Mouse (Mus musculus) forebrain, postnatal 0 days (tissue): ENCODE results near the gene Cdk12. TPM values are rescaled to one million over a fixed set of nuclear protein-coding genes. Genes with fewer than 3 reads are reported as not detected.
A peak's percentile ranks its signal among the peaks of the same experiment; 100 is the strongest.

ENCODE experiments used
- ATAC-seq: fragments of 200-750 bp; cut with Nextera tagmentation; 2 replicates; pipeline ENCODE4 v1.8.0; 2017; ENCODE audit warnings: mild to moderate bottlenecking, moderate library complexity
- DNase-seq: peaks from one replicate; pipeline ENCODE4 v3.0.0-alpha.2; 2015
- H3K27ac ChIP-seq: fragments of 300-500 bp; sonication (generic); 2 replicates; pipeline ENCODE4 v1.5.1; 2014; ENCODE audit warnings: low read depth, mild to moderate bottlenecking, antibody characterized with exemption, low read length, moderate library complexity, mixed read lengths
- H3K27me3 ChIP-seq: fragments of 300-500 bp; sonication (generic); 2 replicates; pipeline ENCODE4 v1.6.1; 2014; ENCODE audit warnings: mild to moderate bottlenecking, low read length, mixed read lengths; ENCODE audit not compliant: insufficient read depth
- H3K36me3 ChIP-seq: fragments of 300-500 bp; sonication (generic); 2 replicates; pipeline ENCODE4 v1.6.1; 2014; ENCODE audit warnings: mild to moderate bottlenecking, moderate library complexity; ENCODE audit not compliant: insufficient read depth
- H3K4me1 ChIP-seq: fragments of 300-500 bp; sonication (generic); 2 replicates; pipeline ENCODE4 v1.6.1; 2014; ENCODE audit warnings: antibody characterized with exemption; ENCODE audit not compliant: insufficient read depth
- H3K4me2 ChIP-seq: fragments of 300-500 bp; sonication (generic); 2 replicates; pipeline ENCODE4 v1.6.1; 2014; ENCODE audit warnings: low read depth, mild to moderate bottlenecking, moderate library complexity
- H3K4me3 ChIP-seq: fragments of 300-500 bp; sonication (generic); 2 replicates; pipeline ENCODE4 v1.5.1; 2014; ENCODE audit warnings: low read depth, low read length, mixed read lengths
- H3K9ac ChIP-seq: fragments of 300-500 bp; sonication (generic); 2 replicates; pipeline ENCODE4 v1.6.1; 2014; ENCODE audit warnings: mild to moderate bottlenecking
- H3K9me3 ChIP-seq: fragments of 300-500 bp; sonication (generic); 2 replicates; pipeline ENCODE4 v1.6.1; 2016; ENCODE audit warnings: low read length
- CTCF ChIP-seq: sonication (generic); IDR thresholded peaks from 2 replicates; pipeline ENCODE4 v1.5.1; 2016; ENCODE audit warnings: antibody characterized with exemption, control low read depth, low read depth
- WGBS: fragments of 180-500 bp; shearing (Covaris S2); extraction: QIAGEN DNeasy Blood & Tissue Kit; methylation state at CpG from one replicate; pipeline ENCODE4 v1.1.7; 2014; 5-methylcytosine and 5-hydroxymethylcytosine counted together
- polyA plus RNA-seq: library from polyadenylated mRNA; unstranded; fragments of >200 nt; fragmentation: Nextera tagmentation; extraction: Ambion mirVana; gene quantifications from 2 replicates; pipeline ENCODE4 v1.2.1, GENCODE M21; 2015
- total RNA-seq: library from RNA; depleted of rRNA; stranded (reverse); fragments of >200 nt; gene quantifications from 2 replicates; pipeline ENCODE4 v1.2.3, GENCODE M21; 2014

The Cdk12 gene
- total and polyA plus RNA-seq, 2 experiments from 2014 or later: 4.5 to 35.5 TPM

GRCm38 (mm10) chr11:98313790-98314323 lies 111.0 kb downstream of the Cdk12 start:
- 0 out of 2 replicates have a peak, but pooled peaks cover 4% of the 10 kb centered on the region for H3K27me3 ChIP-seq

GRCm38 (mm10) chr11:98317479-98317878 lies 114.6 kb downstream of the Cdk12 start:
- H3K9me3 ChIP-seq: no peaks in the 10 kb centered on the region

More at GRCm38 (mm10) chr11:98313790-98314323, 111.0 kb downstream of the Cdk12 start:
- 1% methylated on average over 26 of the region's 26 CpGs for WGBS
- peaks cover 8% of the 10 kb centered on the region; the same call in 1 of the 2 replicates for H3K4me1 ChIP-seq
- no peak overlapping the region; the same call in 1 of the 2 replicates for H3K4me3 ChIP-seq
- ATAC-seq (peak; percentile 74), DNase-seq (peak; percentile 75)
- no peaks in the 10 kb centered on the region for H3K9me3 ChIP-seq
- no peak for TF ChIP-seq CTCF
- H3K4me2 ChIP-seq: peak overlapping the region; percentile 44
- peak overlapping the region; percentile 15; the same call in 1 of the 2 replicates for H3K27ac ChIP-seq
- H3K9ac ChIP-seq: peak overlapping the region; percentile 22; the same call in 1 of the 2 replicates
- H3K36me3 ChIP-seq: no peaks in the 10 kb centered on the region

GRCm38 (mm10) chr11:98318421-98319116 lies 115.7 kb downstream of the Cdk12 start:
- peaks cover 19% of the 10 kb centered on the region for H3K27me3 ChIP-seq
- TF ChIP-seq CTCF: no peak
- peaks cover 26% of the 10 kb centered on the region; the same call in 1 of the 2 replicates for H3K4me1 ChIP-seq
- peak overlapping the region; percentile 14; the same call in 1 of the 2 replicates for H3K9ac ChIP-seq
- no peak overlapping the region for H3K4me3 ChIP-seq
- peak overlapping the region; percentile 49 for H3K4me2 ChIP-seq
- H3K36me3 ChIP-seq: no peaks in the 10 kb centered on the region
- WGBS: under 1% methylated on average over 14 of the region's 14 CpGs
- ATAC-seq (no peak), DNase-seq (peak; percentile 55)
- no peaks in the 10 kb centered on the region for H3K9me3 ChIP-seq
- peak overlapping the region; percentile 84 for H3K27ac ChIP-seq

More at GRCm38 (mm10) chr11:98317479-98317878, 114.6 kb downstream of the Cdk12 start:
- H3K27ac ChIP-seq: peak overlapping the region; percentile 58
- no peak for DNase-seq
- WGBS: 0% methylated on average over 7 of the region's 7 CpGs
- H3K4me3 ChIP-seq: no peak overlapping the region
- H3K4me2 ChIP-seq: peak overlapping the region; percentile 26; the same call in 1 of the 2 replicates
- H3K36me3 ChIP-seq: no peaks in the 10 kb centered on the region
- no peak for TF ChIP-seq CTCF
- no peak for ATAC-seq
- H3K9ac ChIP-seq: no peak overlapping the region
- peaks cover 10% of the 10 kb centered on the region for H3K27me3 ChIP-seq
- H3K4me1 ChIP-seq: peaks cover 22% of the 10 kb centered on the region; the same call in 1 of the 2 replicates

- Histone ChIP-seq H3K4me3 (peak overlapping the region; percentile 5; the same call in 1 of the 2 replicates), H3K9ac (peak overlapping the region; percentile 14; the same call in 1 of the 2 replicates), H3K4me1 (peaks cover 26% of the 10 kb centered on the region; the same call in 1 of the 2 replicates), H3K4me2 (peak overlapping the region; percentile 49), H3K36me3 (no peaks in the 10 kb centered on the region), H3K9me3 (no peaks in the 10 kb centered on the region), H3K27me3 (peaks cover 21% of the 10 kb centered on the region), H3K27ac (peak overlapping the region; percentile 84)
- no peak for TF ChIP-seq CTCF
- WGBS: 2% methylated on average over 15 of the region's 15 CpGs
- DNase-seq: peak; percentile 76
- peak; percentile 30; the same call in 1 of the 2 replicates for ATAC-seq
Measured at GRCm38 (mm10) chr11:98319120-98319519, 116.3 kb downstream of the Cdk12 start.

GRCm38 (mm10) chr11:98319544-98319943 lies 116.7 kb downstream of the Cdk12 start:
- DNase-seq: no peak
- TF ChIP-seq CTCF: no peak
- Histone ChIP-seq H3K27me3 (peaks cover 21% of the 10 kb centered on the region), H3K4me2 (peak overlapping the region; percentile 49; the same call in 1 of the 2 replicates), H3K9ac (no peak overlapping the region; the same call in 1 of the 2 replicates), H3K27ac (peak overlapping the region; percentile 84), H3K4me3 (no peak overlapping the region), H3K36me3 (no peaks in the 10 kb centered on the region), H3K9me3 (no peaks in the 10 kb centered on the region), H3K4me1 (peaks cover 26% of the 10 kb centered on the region; the same call in 1 of the 2 replicates)
- no peak for ATAC-seq
- 13% methylated on average over 4 of the region's 4 CpGs for WGBS

GRCm38 (mm10) chr11:98319944-98320343 lies 117.1 kb downstream of the Cdk12 start:
- ATAC-seq (no peak), DNase-seq (no peak)
- WGBS: 0% methylated on average over 2 of the region's 2 CpGs
- peak overlapping the region; percentile 49 for H3K4me2 ChIP-seq
- H3K9me3 ChIP-seq: no peaks in the 10 kb centered on the region
- peaks cover 21% of the 10 kb centered on the region for H3K27me3 ChIP-seq
- H3K9ac ChIP-seq: peak overlapping the region; percentile 35; the same call in 1 of the 2 replicates
- peaks cover 26% of the 10 kb centered on the region; the same call in 1 of the 2 replicates for H3K4me1 ChIP-seq
- H3K36me3 ChIP-seq: no peaks in the 10 kb centered on the region
- TF ChIP-seq CTCF: no peak
- 0 out of 2 replicates have a peak overlapping the region, but pooled peaks have one; percentile 17 for H3K4me3 ChIP-seq
- peak overlapping the region; percentile 84 for H3K27ac ChIP-seq

GRCm38 (mm10) chr11:98320381-98320780 lies 117.5 kb downstream of the Cdk12 start:
- peak overlapping the region; percentile 49 for H3K4me2 ChIP-seq
- peaks cover 24% of the 10 kb centered on the region for H3K27me3 ChIP-seq
- peak overlapping the region; percentile 17; the same call in 1 of the 2 replicates for H3K4me3 ChIP-seq
- DNase-seq: peak; percentile 58
- peak overlapping the region; percentile 84 for H3K27ac ChIP-seq
- peak overlapping the region; percentile 52 for H3K9ac ChIP-seq
- no peak for TF ChIP-seq CTCF
- ATAC-seq: peak; percentile 51
- no peaks in the 10 kb centered on the region for H3K9me3 ChIP-seq
- WGBS: 3% methylated on average over 12 of the region's 12 CpGs
- peaks cover 26% of the 10 kb centered on the region; the same call in 1 of the 2 replicates for H3K4me1 ChIP-seq
- no peaks in the 10 kb centered on the region for H3K36me3 ChIP-seq
